In the genomic region with DNA sequence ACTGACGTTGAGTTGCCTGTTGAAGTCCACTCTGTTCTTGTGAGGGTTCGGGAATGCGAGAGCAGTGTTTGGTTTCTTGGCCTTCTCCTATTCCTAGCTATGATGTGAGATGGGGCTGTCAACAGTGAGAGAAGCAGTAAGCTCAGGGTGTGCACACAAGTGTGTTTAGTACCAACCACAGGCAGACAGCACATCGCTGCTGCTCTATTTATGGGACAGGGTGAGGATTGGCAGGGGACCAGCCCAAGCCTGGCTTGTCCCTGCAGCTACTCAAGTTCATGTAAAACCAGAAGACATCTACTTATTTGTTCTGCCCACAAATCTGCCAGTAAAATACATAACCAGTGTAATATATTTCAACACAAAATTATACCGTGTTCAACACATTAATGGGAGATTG, we compare ENCODE assay signal across 15 mouse cellular contexts. TPM values are rescaled to one million over a fixed set of nuclear protein-coding genes. Genes with fewer than 3 reads are reported as not detected.
DNase-seq lines count a peak whose midpoint lies in the region; ATAC-seq lines count a peak whose summit lies in the region.
"Had no signal": no experiment of that assay in that cellular context is flagged by ENCODE, and none has a peak within 500 bp of the region (broad histone marks: within the 10 kb centered on the region; RNA-seq: fewer than 3 reads in every experiment).

No protein-coding gene starts in this region.

- H3K27ac ChIP-seq in liver, embryonic 11.5 days (ENCODE audit: low read depth, low read length) = no peak overlapping the region
- peak overlapping the region; percentile 60; the same call in 1 of the 2 replicates for H3K27ac ChIP-seq in embryonic facial prominence, embryonic 15.5 days (replicated peaks)

- no peak for ATAC-seq in liver, embryonic 11.5 days (replicated peaks; ENCODE audit: low FRiP score)
- 0 out of 2 replicates have a peak, but pooled peaks have one; percentile 52 for ATAC-seq in embryonic facial prominence, embryonic 15.5 days (ENCODE audit: insufficient number of reproducible peaks, low FRiP score, low TSS enrichment, low read depth)
- ATAC-seq in megakaryocyte-erythroid progenitor cell, adult 5-6 weeks (replicated peaks; ENCODE audit: low FRiP score, low TSS enrichment, poor library complexity, severe bottlenecking) = no peak
- ATAC-seq: forebrain, embryonic 16.5 days; intestine, postnatal 0 days; Patski had no signal

- peak; percentile 18 for DNase-seq in liver, embryonic 11.5 days (ENCODE audit: low spot score)
- DNase-seq in liver = no peak
- peak; percentile 12 to 58 for DNase-seq in heart, adult 9 months (ENCODE audit: low spot score in 2 of 2)
- DNase-seq in heart, postnatal 36 days = peak; percentile 35 to 40
- DNase-seq in kidney, adult 8-10 months = no peak
- no peak for DNase-seq in layer of hippocampus, adult 9-11 months
- DNase-seq: cerebellum, adult 9-11 months; thymus, postnatal 36 days had no signal

- no peak overlapping the region for H3K9ac ChIP-seq in liver, embryonic 11.5 days (ENCODE audit: low read depth, low read length)
- H3K9ac ChIP-seq in embryonic facial prominence, embryonic 15.5 days = no peak overlapping the region
- H3K9ac ChIP-seq: embryonic facial prominence, embryonic 12.5 days had no signal

- H3K4me3 ChIP-seq in liver, embryonic 11.5 days (ENCODE audit: low read depth, low read length) = no peak overlapping the region
- H3K4me3 ChIP-seq in embryonic facial prominence, embryonic 15.5 days (replicated peaks) = no peak overlapping the region
- H3K4me3 ChIP-seq: embryonic facial prominence, embryonic 12.5 days had no signal

- H3K4me2 ChIP-seq in liver, embryonic 11.5 days = no peak overlapping the region
- no peak overlapping the region for H3K4me2 ChIP-seq in embryonic facial prominence, embryonic 15.5 days (replicated peaks)
- H3K4me2 ChIP-seq: embryonic facial prominence, embryonic 12.5 days had no signal

- H3K27me3 ChIP-seq in liver, embryonic 11.5 days (replicated peaks; ENCODE audit: control insufficient read depth, insufficient read depth, low read length) = no peaks in the 10 kb centered on the region
- H3K27me3 ChIP-seq in embryonic facial prominence, embryonic 15.5 days = no peaks in the 10 kb centered on the region
- H3K27me3 ChIP-seq: embryonic facial prominence, embryonic 12.5 days; Patski had no signal

- no peaks in the 10 kb centered on the region for H3K9me3 ChIP-seq in liver, embryonic 11.5 days (ENCODE audit: control insufficient read depth, low read length)
- H3K9me3 ChIP-seq in embryonic facial prominence, embryonic 15.5 days (replicated peaks) = no peaks in the 10 kb centered on the region
- H3K9me3 ChIP-seq: embryonic facial prominence, embryonic 12.5 days had no signal

- H3K4me1 ChIP-seq in liver, embryonic 11.5 days (replicated peaks; ENCODE audit: control insufficient read depth, insufficient read depth, low read length) = peaks cover 10% of the 10 kb centered on the region
- H3K4me1 ChIP-seq in embryonic facial prominence, embryonic 15.5 days = peaks cover 18% of the 10 kb centered on the region
- H3K4me1 ChIP-seq: embryonic facial prominence, embryonic 12.5 days had no signal

- intact Hi-C loops in heart, postnatal 36 days (cut with DNase I) = loop anchor here (5.0 kb wide), 1 partner anchor 100 kb away; no protein-coding TSS in a partner anchor

- 83% methylated on average over 5 of the region's 5 CpGs for WGBS in liver, embryonic 11.5 days
- WGBS in embryonic facial prominence, embryonic 15.5 days = 65% methylated on average over 5 of the region's 5 CpGs

- H3K36me3 ChIP-seq in liver, embryonic 11.5 days (ENCODE audit: control insufficient read depth, insufficient read depth, low read length) = no peaks in the 10 kb centered on the region
- H3K36me3 ChIP-seq in embryonic facial prominence, embryonic 15.5 days = no peaks in the 10 kb centered on the region
- H3K36me3 ChIP-seq: embryonic facial prominence, embryonic 12.5 days had no signal

RNA-seq across cellular contexts. Expression of a gene that starts 46.4 kb away (rescaled TPM):
- 74.8 and 84.2 TPM in 2 replicates for polyA plus RNA-seq in liver, embryonic 11.5 days (2014; fragmentation: Nextera tagmentation; extraction: Ambion mirVana)
- polyA plus RNA-seq in embryonic facial prominence, embryonic 15.5 days (2015; fragmentation: Nextera tagmentation; extraction: Ambion mirVana) = 54.7 and 56.1 TPM in 2 replicates
- total RNA-seq in heart, postnatal 36 days (2021) = 10 to 100 TPM; 10.1 TPM
- not detected in 2 replicates for total RNA-seq in megakaryocyte-erythroid progenitor cell, adult 5-6 weeks (2014; fragmentation: Nextera tagmentation)
- total RNA-seq in megakaryocyte-erythroid progenitor cell, adult 5-6 weeks (2017) = not detected in 2 replicates
- total RNA-seq: neutrophil, adult 5-6 weeks had no signal

Comparison
In these comparisons a context has a peak if more than half of its experiments do, and no peak if none do; other contexts are left out.
1. DNase-seq: peak in liver, embryonic 11.5 days (single experiment), heart, adult 9 months (2 of 2) and heart, postnatal 36 days (2 of 2); none in liver (single experiment), kidney, adult 8-10 months (0 of 2) and layer of hippocampus, adult 9-11 months (single experiment).
2. RNA of a gene that starts 46.4 kb away (total RNA-seq): 10.1 TPM in heart, postnatal 36 days; not detected in megakaryocyte-erythroid progenitor cell, adult 5-6 weeks; every median in the first group is over 10 times any median in the second.